Mouse (Mus musculus) embryonic facial prominence, embryonic 12.5 days (tissue): ENCODE results near the gene Atp5d. TPM values are rescaled to one million over a fixed set of nuclear protein-coding genes. Genes with fewer than 3 reads are reported as not detected.

Source experiments
- polyA plus RNA-seq: library from polyadenylated mRNA; unstranded; fragments of >200 nt; fragmentation: Nextera tagmentation; extraction: Ambion mirVana; gene quantifications from 2 replicates; pipeline ENCODE4 v1.2.1, GENCODE M21; 2016

The Atp5d gene
- polyA plus RNA-seq, 1 experiment from 2014 or later = 457 TPM

Other genes starting within 250 kb of the Atp5d start
- gene Cfd, start 247.8 kb upstream of the Atp5d start, polyA plus RNA-seq = not detected in 2 replicates
- 60.4 and 60.9 TPM in 2 replicates for gene Med16, start 229.7 kb upstream of the Atp5d start, polyA plus RNA-seq
- 5.0 and 18.8 TPM in 2 replicates for gene Gm26602, start 227.8 kb upstream of the Atp5d start, polyA plus RNA-seq
- 0.85 and 1.4 TPM in 2 replicates for gene Kiss1r, start 221.7 kb upstream of the Atp5d start, polyA plus RNA-seq
- 159 and 166 TPM in 2 replicates for gene R3hdm4, start 217.4 kb upstream of the Atp5d start, polyA plus RNA-seq
- 4.9 and 6.6 TPM in 2 replicates for gene Arid3a, start 211.6 kb upstream of the Atp5d start, polyA plus RNA-seq
- gene Wdr18, start 178.5 kb upstream of the Atp5d start, polyA plus RNA-seq = 118 and 120 TPM in 2 replicates
- 0.50 and 0.92 TPM in 2 replicates for gene Grin3b, start 167.9 kb upstream of the Atp5d start, polyA plus RNA-seq
- gene Tmem259, start 154.3 kb upstream of the Atp5d start, polyA plus RNA-seq = 24.3 and 25.9 TPM in 2 replicates
- gene Cnn2, start 150.0 kb upstream of the Atp5d start, polyA plus RNA-seq = 311 and 313 TPM in 2 replicates
- gene Abca7, start 142.1 kb upstream of the Atp5d start, polyA plus RNA-seq = 2.6 and 3.9 TPM in 2 replicates
- 7.1 and 8.1 TPM in 2 replicates for gene Arhgap45, start 122.0 kb upstream of the Atp5d start, polyA plus RNA-seq
- 227 and 245 TPM in 2 replicates for gene Polr2e, start 98.8 kb upstream of the Atp5d start, polyA plus RNA-seq
- gene Gpx4, start 91.5 kb upstream of the Atp5d start, polyA plus RNA-seq = 475 and 505 TPM in 2 replicates
- 15.2 and 16.1 TPM in 2 replicates for gene Sbno2, start 33.1 kb upstream of the Atp5d start, polyA plus RNA-seq
- 17.2 and 18.5 TPM in 2 replicates for gene Stk11, start 22.8 kb upstream of the Atp5d start, polyA plus RNA-seq
- 8.4 and 8.5 TPM in 2 replicates for gene Cbarp, start 2.2 kb downstream of the Atp5d start, polyA plus RNA-seq
- gene Midn, start 9.6 kb downstream of the Atp5d start, polyA plus RNA-seq = 33.4 and 35.1 TPM in 2 replicates
- gene Cirbp, start 27.4 kb downstream of the Atp5d start, polyA plus RNA-seq = 151 and 159 TPM in 2 replicates
- gene 1600002K03Rik, start 34.3 kb downstream of the Atp5d start, polyA plus RNA-seq = 11.6 and 13.0 TPM in 2 replicates
- gene Efna2, start 40.9 kb downstream of the Atp5d start, polyA plus RNA-seq = 55.8 and 56.9 TPM in 2 replicates
- 85.1 and 93.4 TPM in 2 replicates for gene Mum1, start 87.8 kb downstream of the Atp5d start, polyA plus RNA-seq
- 260 and 269 TPM in 2 replicates for gene Ndufs7, start 110.5 kb downstream of the Atp5d start, polyA plus RNA-seq
- gene Gamt, start 122.4 kb downstream of the Atp5d start, polyA plus RNA-seq = 33.8 and 38.6 TPM in 2 replicates
- 70.7 and 71.8 TPM in 2 replicates for gene Dazap1, start 122.9 kb downstream of the Atp5d start, polyA plus RNA-seq
- 851 and 902 TPM in 2 replicates for gene Rps15, start 153.8 kb downstream of the Atp5d start, polyA plus RNA-seq
- 18.3 and 21.7 TPM in 2 replicates for gene Apc2, start 157.3 kb downstream of the Atp5d start, polyA plus RNA-seq
- gene 2310011J03Rik, start 181.9 kb downstream of the Atp5d start, polyA plus RNA-seq = 50.0 and 50.3 TPM in 2 replicates
- gene Pcsk4, start 190.9 kb downstream of the Atp5d start, polyA plus RNA-seq = 4.5 and 5.1 TPM in 2 replicates
- gene Reep6, start 191.3 kb downstream of the Atp5d start, polyA plus RNA-seq = 4.2 and 5.7 TPM in 2 replicates
- 1.0 and 2.2 TPM in 2 replicates for gene Adamtsl5, start 209.8 kb downstream of the Atp5d start, polyA plus RNA-seq
- gene Plk5, start 217.8 kb downstream of the Atp5d start, polyA plus RNA-seq = 0.87 and 1.2 TPM in 2 replicates
- gene Mex3d, start 249.0 kb downstream of the Atp5d start, polyA plus RNA-seq = 13.1 and 14.9 TPM in 2 replicates